Mouse (Mus musculus) T-helper 2 cell (primary cell): ENCODE data around the gene Uox.

Source experiments
- in situ Hi-C: fragments of 300-600 bp; cut with MboI, MseI; formaldehyde crosslinking; loops from one replicate; pipeline ENCODE4 v1.15.1; 2025; ENCODE audit warnings: high pct_unique_total_duplicates

The Uox gene

GRCm38 (mm10) chr3:146681696-146682095 lies 111.5 kb downstream of the Uox start:
- in situ Hi-C loops, result no loop called here
